Mouse (Mus musculus) neutrophil, adult 83 days (primary cell): ENCODE data around the gene Sostdc1. TPM values are rescaled to one million over a fixed set of nuclear protein-coding genes. Genes with fewer than 3 reads are reported as not detected.

Experiments
- total RNA-seq, 2 experiments: library from RNA; stranded (reverse); gene quantifications; one replicate each; pipeline ENCODE4 v1.2.4; 2023

Sostdc1 gene
- total RNA-seq: not detected

DNA sequence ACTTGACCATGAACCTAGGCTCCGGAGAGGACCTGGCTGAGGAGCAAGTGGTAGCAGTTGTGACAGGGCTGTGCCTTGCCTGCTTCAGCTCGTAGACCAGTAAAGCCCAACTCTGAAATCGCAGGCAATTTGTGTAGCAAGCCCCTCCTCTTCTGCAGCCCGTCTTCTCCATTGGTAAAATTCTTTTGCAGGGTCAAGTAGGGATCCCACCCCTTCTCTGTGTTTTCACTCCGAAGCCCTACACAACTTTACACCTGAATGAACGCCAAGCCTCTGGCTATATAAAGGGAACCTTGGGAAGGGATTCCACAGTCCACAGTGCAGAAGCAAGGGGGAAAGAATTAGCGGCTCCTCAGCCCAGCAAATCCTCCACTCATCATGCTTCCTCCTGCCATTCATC, at the start of gene Sostdc1:
Sostdc1 (plus strand) TSS at position 224 of the 400 bp plus-strand sequence.

Other genes with a start within 250 kb of the Sostdc1 start
- gene Ankmy2, start 157.0 kb upstream of the Sostdc1 start, total RNA-seq: 1 to 10 TPM; 5.9 to 6.5 TPM
- gene Bzw2, start 156.1 kb upstream of the Sostdc1 start, total RNA-seq: 10 to 100 TPM; 14.4 to 15.4 TPM
- gene Lrrc72, start 60.7 kb upstream of the Sostdc1 start, total RNA-seq: not detected
- gene Ispd, start 67.3 kb downstream of the Sostdc1 start, total RNA-seq: under 1 TPM; 0.33 TPM
- under 1 TPM in 1 of 2 experiments, not detected in 1; 0.44 TPM for gene D630036H23Rik, start 68.0 kb downstream of the Sostdc1 start, total RNA-seq